Mouse (Mus musculus): ENCODE measurements around the gene Spon1. TPM values are rescaled to one million over a fixed set of nuclear protein-coding genes. Genes with fewer than 3 reads are reported as not detected.

The Spon1 gene
- polyA plus RNA-seq, 1 experiment from 2014 or later = 62.4 TPM

DNA sequence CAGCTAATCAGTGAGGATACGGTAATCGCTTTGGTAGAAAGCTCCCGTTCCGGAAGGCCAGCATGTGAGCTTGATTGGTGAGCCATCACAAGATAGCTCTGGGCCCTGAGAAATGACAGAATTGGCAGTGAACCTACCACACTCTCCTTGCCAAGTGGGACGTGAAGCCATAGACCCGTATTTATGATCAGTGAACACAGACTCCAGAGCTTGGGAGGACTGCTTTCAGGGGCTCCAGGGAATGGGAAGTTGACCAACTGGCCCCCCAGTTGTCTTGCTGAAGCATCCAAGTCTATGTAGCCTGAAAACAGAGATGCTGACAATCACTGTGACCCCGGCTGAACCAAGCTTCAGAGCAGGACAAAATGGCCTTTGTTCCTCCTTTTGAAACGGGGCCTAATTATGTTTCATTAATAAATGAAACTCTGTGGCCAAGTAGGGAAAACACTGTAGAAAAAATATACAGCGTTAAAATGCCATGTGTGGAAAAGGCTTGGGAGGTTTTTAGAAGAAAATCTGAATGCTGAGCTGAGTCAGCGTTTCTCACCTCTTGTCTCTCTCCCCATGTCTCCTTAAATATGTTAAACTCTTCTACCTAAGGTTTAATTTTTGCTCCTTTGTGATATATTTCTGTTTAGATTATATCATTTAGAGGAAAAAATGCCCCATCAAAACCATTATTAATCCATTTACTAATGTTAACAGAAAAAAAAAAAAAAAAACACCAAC is 220.8 kb downstream of the Spon1 start:
- ATAC-seq = no peak
- Histone ChIP-seq H3K4me1 (replicated peaks) (0 out of 2 replicates have a peak, but pooled peaks cover 6% of the 10 kb centered on the region), H3K9me3 (0 out of 2 replicates have a peak, but pooled peaks cover 6% of the 10 kb centered on the region), H3K36me3 (no peaks in the 10 kb centered on the region), H3K27me3 (no peaks in the 10 kb centered on the region), H3K27ac (no peak overlapping the region), H3K4me3 (replicated peaks) (no peak overlapping the region), H3K9ac (replicated peaks) (no peak overlapping the region), H3K4me2 (replicated peaks) (no peak overlapping the region)
- 86% methylated on average over 10 of the region's 10 CpGs for WGBS

DNA sequence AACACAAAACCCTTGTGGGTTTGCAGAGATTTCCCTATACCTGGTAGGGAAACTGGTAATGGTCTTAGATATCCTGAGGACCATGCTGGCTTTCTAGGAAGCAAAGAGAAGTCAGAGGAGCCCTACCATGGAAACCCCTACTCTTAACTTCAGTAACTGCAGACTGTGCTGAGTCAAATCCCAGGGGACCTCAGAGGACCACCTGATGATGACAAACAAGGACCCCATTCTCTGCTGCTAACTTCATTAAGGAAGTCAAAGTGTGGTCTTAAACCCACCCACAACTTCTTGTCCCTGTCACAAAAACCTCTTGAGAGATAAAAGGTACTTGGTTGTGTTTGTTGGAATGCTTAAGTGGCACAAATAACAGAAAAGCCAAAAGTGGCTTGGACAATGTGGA is 222.4 kb downstream of the Spon1 start:
- Histone ChIP-seq H3K36me3 (no peaks in the 10 kb centered on the region), H3K4me2 (replicated peaks) (no peak overlapping the region), H3K4me3 (replicated peaks) (no peak overlapping the region), H3K9ac (replicated peaks) (no peak overlapping the region), H3K9me3 (0 out of 2 replicates have a peak, but pooled peaks cover 6% of the 10 kb centered on the region), H3K27me3 (no peaks in the 10 kb centered on the region), H3K4me1 (replicated peaks) (0 out of 2 replicates have a peak, but pooled peaks cover 6% of the 10 kb centered on the region), H3K27ac (no peak overlapping the region)
- no peak for ATAC-seq

DNA sequence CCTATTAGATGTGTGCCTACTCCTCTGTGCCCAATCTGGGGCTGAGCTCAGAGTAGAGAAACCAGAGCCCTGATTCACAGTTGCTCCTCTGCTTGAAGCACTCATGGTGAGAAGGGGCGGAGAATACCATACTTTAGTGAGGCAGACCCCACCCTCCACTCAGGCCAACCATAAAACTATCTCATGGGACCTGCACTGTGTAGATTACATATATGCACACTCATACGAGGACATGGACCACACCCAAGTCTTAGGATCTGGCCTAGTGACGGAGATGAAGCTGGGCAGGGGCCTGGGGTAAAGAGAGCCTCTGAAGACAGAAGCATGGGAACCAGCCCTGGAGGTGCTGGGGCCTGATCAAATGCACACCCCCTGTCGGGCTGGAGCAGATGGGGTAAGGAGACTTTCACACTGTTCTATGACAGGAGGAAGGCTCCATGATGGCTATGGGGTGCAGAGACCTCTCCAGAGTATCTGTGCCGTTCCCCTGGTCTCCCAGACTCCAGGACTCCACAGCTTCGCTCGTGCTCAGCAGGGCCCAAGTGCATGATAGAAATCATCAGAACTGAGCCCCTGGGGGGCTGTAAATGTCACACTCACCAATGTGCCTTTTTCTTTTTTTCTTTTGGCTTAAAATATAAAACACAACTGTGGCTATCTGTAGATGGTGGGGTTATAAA is 232.0 kb downstream of the Spon1 start:
- no peak overlapping the region for H3K9ac ChIP-seq (replicated peaks)
- no peak for ATAC-seq
- H3K36me3 ChIP-seq = no peaks in the 10 kb centered on the region
- no peak overlapping the region for H3K4me2 ChIP-seq (replicated peaks)
- no peaks in the 10 kb centered on the region for H3K9me3 ChIP-seq
- no peaks in the 10 kb centered on the region for H3K27me3 ChIP-seq
- no peak overlapping the region for H3K27ac ChIP-seq
- WGBS = 84% methylated on average over 7 of the region's 7 CpGs
- H3K4me1 ChIP-seq (replicated peaks) = no peaks in the 10 kb centered on the region
- no peak overlapping the region for H3K4me3 ChIP-seq (replicated peaks)

GRCm38 (mm10) chr7:114004171-114004570 is 238.4 kb downstream of the Spon1 start:
- Histone ChIP-seq H3K27ac (peak overlapping the region; percentile 39; the same call in 1 of the 2 replicates), H3K4me1 (replicated peaks) (peaks cover 22% of the 10 kb centered on the region), H3K9me3 (no peaks in the 10 kb centered on the region), H3K4me3 (replicated peaks) (no peak overlapping the region), H3K36me3 (no peaks in the 10 kb centered on the region), H3K9ac (replicated peaks) (no peak overlapping the region), H3K27me3 (peaks cover 3% of the 10 kb centered on the region; the same call in 1 of the 2 replicates), H3K4me2 (replicated peaks) (peak overlapping the region; percentile 32)
- no peak for ATAC-seq
- 8% methylated on average over 5 of the region's 5 CpGs for WGBS

DNA sequence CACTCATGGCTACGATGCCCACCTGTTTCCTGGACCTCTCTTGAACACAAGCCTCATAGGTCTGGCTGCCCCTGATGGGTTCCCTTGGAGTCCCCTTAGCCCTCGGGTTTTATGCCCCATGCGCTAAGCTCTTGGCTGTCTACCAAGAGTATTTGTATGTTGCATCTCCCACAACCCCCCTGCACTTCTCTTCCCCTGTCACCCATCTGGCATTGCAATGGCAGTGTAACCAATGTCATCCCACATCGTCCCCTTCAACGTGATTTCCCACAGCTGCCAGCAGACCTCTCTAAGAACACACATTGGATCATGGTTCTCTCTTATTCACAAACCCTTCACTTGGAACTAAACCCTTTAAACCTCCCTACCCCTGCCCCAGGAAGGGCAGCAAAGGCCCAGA is 239.7 kb downstream of the Spon1 start:
- Histone ChIP-seq H3K9ac (replicated peaks) (no peak overlapping the region), H3K27me3 (peaks cover 3% of the 10 kb centered on the region; the same call in 1 of the 2 replicates), H3K27ac (no peak overlapping the region), H3K9me3 (no peaks in the 10 kb centered on the region), H3K36me3 (no peaks in the 10 kb centered on the region), H3K4me3 (replicated peaks) (no peak overlapping the region), H3K4me2 (replicated peaks) (no peak overlapping the region), H3K4me1 (replicated peaks) (peaks cover 22% of the 10 kb centered on the region)
- ATAC-seq = no peak
- 55% methylated on average over 5 of the region's 5 CpGs for WGBS

DNA sequence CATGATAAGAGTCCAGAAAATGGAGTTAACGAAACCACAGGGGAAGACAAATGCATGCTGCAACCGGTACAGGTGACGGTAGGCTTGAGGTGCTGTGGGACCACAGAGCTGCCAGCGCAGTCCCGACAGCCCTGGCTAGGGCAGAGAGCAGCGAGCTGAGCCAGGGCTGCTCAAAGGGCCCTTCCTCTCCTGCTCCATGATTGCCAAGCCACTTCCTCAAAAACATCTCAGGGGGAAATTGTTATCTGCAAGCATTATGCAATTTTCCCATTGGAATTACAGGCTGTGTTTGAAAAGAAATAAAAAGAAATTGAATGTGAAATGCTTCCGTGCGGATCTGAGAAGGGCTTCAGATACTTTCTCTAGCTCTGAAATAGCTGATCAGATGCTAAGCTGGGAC is 240.7 kb downstream of the Spon1 start:
- no peaks in the 10 kb centered on the region for H3K36me3 ChIP-seq
- peaks cover 22% of the 10 kb centered on the region for H3K4me1 ChIP-seq (replicated peaks)
- peaks cover 3% of the 10 kb centered on the region; the same call in 1 of the 2 replicates for H3K27me3 ChIP-seq
- WGBS = 76% methylated on average over 8 of the region's 8 CpGs
- H3K9ac ChIP-seq (replicated peaks) = no peak overlapping the region
- H3K27ac ChIP-seq = no peak overlapping the region
- H3K4me2 ChIP-seq (replicated peaks) = no peak overlapping the region
- H3K4me3 ChIP-seq (replicated peaks) = no peak overlapping the region
- no peak for ATAC-seq
- H3K9me3 ChIP-seq = no peaks in the 10 kb centered on the region

GRCm38 (mm10) chr7:114007565-114007964 is 241.8 kb downstream of the Spon1 start:
- Histone ChIP-seq H3K4me1 (replicated peaks) (peaks cover 22% of the 10 kb centered on the region), H3K9ac (replicated peaks) (no peak overlapping the region), H3K27ac (no peak overlapping the region), H3K4me3 (replicated peaks) (no peak overlapping the region), H3K9me3 (no peaks in the 10 kb centered on the region), H3K27me3 (peaks cover 3% of the 10 kb centered on the region; the same call in 1 of the 2 replicates), H3K4me2 (replicated peaks) (no peak overlapping the region), H3K36me3 (no peaks in the 10 kb centered on the region)
- WGBS = 66% methylated on average over 5 of the region's 5 CpGs
- ATAC-seq = no peak

GRCm38 (mm10) chr7:114011726-114012443 is 246.1 kb downstream of the Spon1 start:
- no peak overlapping the region for H3K27ac ChIP-seq
- H3K4me3 ChIP-seq (replicated peaks) = no peak overlapping the region
- WGBS = 61% methylated on average over 9 of the region's 9 CpGs
- peaks cover 4% of the 10 kb centered on the region; the same call in 1 of the 2 replicates for H3K4me1 ChIP-seq (replicated peaks)
- no peak for ATAC-seq
- H3K36me3 ChIP-seq = no peaks in the 10 kb centered on the region
- H3K9ac ChIP-seq (replicated peaks) = no peak overlapping the region
- H3K27me3 ChIP-seq = no peaks in the 10 kb centered on the region
- H3K4me2 ChIP-seq (replicated peaks) = no peak overlapping the region
- no peaks in the 10 kb centered on the region for H3K9me3 ChIP-seq

- Histone ChIP-seq H3K27ac (no peak overlapping the region), H3K4me1 (replicated peaks) (peaks cover 9% of the 10 kb centered on the region; the same call in 1 of the 2 replicates), H3K4me2 (replicated peaks) (no peak overlapping the region), H3K9me3 (no peaks in the 10 kb centered on the region), H3K36me3 (no peaks in the 10 kb centered on the region), H3K27me3 (peaks cover 5% of the 10 kb centered on the region; the same call in 1 of the 2 replicates), H3K4me3 (replicated peaks) (no peak overlapping the region), H3K9ac (replicated peaks) (no peak overlapping the region)
- 86% methylated on average over 8 of the region's 8 CpGs for WGBS
- ATAC-seq = no peak
Measured at GRCm38 (mm10) chr7:114016001-114016949, 250.5 kb downstream of the Spon1 start.

GRCm38 (mm10) chr7:114018861-114019260 is 253.1 kb downstream of the Spon1 start:
- H3K4me3 ChIP-seq (replicated peaks) = no peak overlapping the region

More at GRCm38 (mm10) chr7:114018861-114019260, 253.1 kb downstream of the Spon1 start:
- Histone ChIP-seq H3K9me3 (no peaks in the 10 kb centered on the region), H3K4me1 (replicated peaks) (peaks cover 5% of the 10 kb centered on the region; the same call in 1 of the 2 replicates), H3K4me2 (replicated peaks) (no peak overlapping the region), H3K27me3 (peaks cover 5% of the 10 kb centered on the region; the same call in 1 of the 2 replicates), H3K27ac (no peak overlapping the region), H3K9ac (replicated peaks) (no peak overlapping the region), H3K36me3 (no peaks in the 10 kb centered on the region)
- WGBS = 83% methylated on average over 3 of the region's 3 CpGs
- ATAC-seq = no peak

Data from midbrain, embryonic 13.5 days (tissue).